Mouse (Mus musculus) Patski (cell line): ENCODE data around the gene Plxna2. TPM values are rescaled to one million over a fixed set of nuclear protein-coding genes. Genes with fewer than 3 reads are reported as not detected.

Source experiments
- ATAC-seq: fragments of 100-300 bp; one replicate; pipeline ENCODE4 v1.8.0; 2021
- CTCF ChIA-PET: fragments of 350-600 bp; sonication (Branson Sonifier 250); formaldehyde crosslinking; loops from one replicate; lab custom pipeline; 2022; ENCODE audit warnings: inconsistent platforms; lab: Charles Lee
- POLR2A ChIA-PET: fragments of 350-600 bp; sonication (Branson Sonifier 250); formaldehyde crosslinking; loops from one replicate; lab custom pipeline; 2022; ENCODE audit warnings: antibody characterized with exemption, inconsistent platforms; lab: Charles Lee
- DNase-seq: peaks from one replicate; pipeline ENCODE4 v3.0.0-alpha.2; 2011; ENCODE audit warnings: low read depth, low spot score
- H3K27me3 ChIP-seq: fragments of 371-371 bp; one replicate; pipeline ENCODE4 v1.5.1; 2021
- CTCF ChIP-seq: fragments of 100-300 bp; IDR thresholded peaks from one replicate; pipeline ENCODE4 v1.5.1; 2021
- in situ Hi-C: fragments of 300-500 bp; cut with MboI; formaldehyde crosslinking; loops from 3 replicates; pipeline ENCODE4 v1.11.1; 2018; ENCODE audit warnings: low pct_unique_long_range_greater_than_20kb, mixed read lengths
- polyA plus RNA-seq: library from polyadenylated mRNA; unstranded; gene quantifications from one replicate; pipeline ENCODE4 v1.2.3, GENCODE M21; 2021

Plxna2 gene
- polyA plus RNA-seq, 1 experiment from 2014 or later: 26.2 TPM

DNA sequence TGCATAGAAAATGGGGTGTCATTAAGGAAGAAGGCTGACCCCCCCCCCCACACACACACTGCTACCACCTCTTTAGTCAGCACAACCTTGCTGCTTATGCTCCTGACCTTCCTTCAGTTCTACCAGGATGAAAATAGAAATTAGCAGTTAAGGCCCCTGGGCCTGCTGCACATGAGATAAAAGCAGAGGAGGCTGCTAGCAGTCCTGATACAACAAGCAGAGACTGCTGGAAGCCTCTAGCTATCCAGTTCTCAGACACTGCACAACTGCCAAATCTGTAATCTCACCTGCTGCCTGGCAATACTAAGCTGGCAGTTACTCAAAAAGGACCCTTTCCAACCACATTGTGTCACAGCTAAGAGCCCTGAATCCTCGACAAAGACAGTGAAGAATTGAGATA, 197.5 kb downstream of the Plxna2 start:
- no peak for TF ChIP-seq CTCF

DNA sequence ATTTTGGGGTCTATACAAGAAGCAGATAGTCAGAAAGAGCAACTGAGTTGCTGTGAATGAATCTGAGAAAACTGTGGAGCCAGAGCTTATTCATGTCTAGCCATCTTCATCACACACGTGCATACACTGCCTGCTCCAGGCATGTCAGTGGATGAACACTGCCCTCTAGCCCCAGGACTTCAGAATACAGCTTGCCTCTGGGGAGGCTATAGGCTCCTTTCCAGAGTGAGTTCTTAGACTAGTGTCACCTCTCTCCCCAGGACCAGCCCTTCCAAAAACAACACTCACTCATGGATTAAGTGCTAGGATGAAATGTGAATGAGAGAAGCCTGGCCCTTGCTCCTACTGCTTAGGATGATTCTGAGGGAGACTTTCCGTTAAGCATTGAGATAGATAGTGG, 198.9 kb downstream of the Plxna2 start:
- POLR2A ChIA-PET: no interaction called here
- in situ Hi-C loops: no loop called here
- peak; percentile 83 for ATAC-seq

More for the DNA sequence above, 197.5 kb downstream of the Plxna2 start:
- DNase-seq: no peak
- ChIA-PET CTCF (interaction anchor here (1.2 to 1.8 kb wide), 5 partner anchors 7 to 55 kb away, joined by 4 to 7 read pairs (median 6); no protein-coding TSS in a partner anchor), POLR2A (no interaction called here)
- no peaks in the 10 kb centered on the region for H3K27me3 ChIP-seq
- in situ Hi-C loops: no loop called here
- no peak for ATAC-seq

DNA sequence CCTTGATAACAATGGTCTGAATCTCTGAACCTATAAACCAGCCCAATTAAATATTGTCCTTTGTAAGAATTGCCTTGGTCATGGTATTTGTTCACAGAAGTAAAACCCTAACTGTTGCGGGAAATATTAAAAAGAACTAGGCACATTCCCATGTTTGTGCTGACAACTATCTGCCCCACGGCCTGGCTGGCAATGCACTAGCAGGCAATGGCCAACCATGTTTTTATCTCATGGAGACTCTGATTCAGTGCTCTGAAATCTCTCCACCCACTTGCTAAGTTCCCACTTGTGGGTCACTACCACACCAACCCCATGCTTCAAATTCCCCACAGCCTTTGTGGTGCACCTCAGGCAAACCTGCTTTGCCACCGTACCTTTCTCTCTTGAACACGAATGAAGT, 202.9 kb downstream of the Plxna2 start:
- ATAC-seq: no peak
- in situ Hi-C loops: no loop called here
- no peak for DNase-seq
- POLR2A ChIA-PET: no interaction called here
- H3K27me3 ChIP-seq: no peaks in the 10 kb centered on the region
- CTCF ChIA-PET: no interaction called here
- no peak for TF ChIP-seq CTCF

More for the DNA sequence above, 198.9 kb downstream of the Plxna2 start:
- CTCF ChIA-PET: interaction anchor here (1.0 to 1.8 kb wide), 13 partner anchors 9 to 199 kb away, joined by 3 to 7 read pairs (median 4); partner anchors contain the start of gene Plxna2
- TF ChIP-seq CTCF: peak; percentile 94
- no peaks in the 10 kb centered on the region for H3K27me3 ChIP-seq
- DNase-seq: no peak

DNA sequence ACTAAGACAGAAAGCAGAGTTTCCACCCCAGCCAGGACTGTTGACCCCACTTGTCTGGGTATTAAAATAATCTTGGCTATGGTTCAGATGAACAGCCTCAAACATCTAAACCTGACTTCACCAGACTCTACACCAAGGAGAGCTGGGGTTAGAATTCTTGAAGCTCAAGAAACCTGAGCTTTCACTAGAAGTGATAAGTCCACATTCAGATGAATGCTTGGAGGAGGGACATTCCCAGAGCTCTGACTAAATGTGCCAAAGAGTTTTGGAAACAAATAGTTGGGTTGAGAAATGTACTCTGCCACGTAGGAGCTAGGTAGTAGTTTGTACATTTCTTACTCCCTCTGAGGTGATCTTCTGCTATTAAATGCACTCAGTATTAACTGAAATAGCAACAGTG, 203.7 kb downstream of the Plxna2 start:
- no peak for TF ChIP-seq CTCF
- H3K27me3 ChIP-seq: no peaks in the 10 kb centered on the region
- POLR2A ChIA-PET: no interaction called here
- CTCF ChIA-PET: no interaction called here
- DNase-seq: no peak
- no peak for ATAC-seq
- in situ Hi-C loops: no loop called here

DNA sequence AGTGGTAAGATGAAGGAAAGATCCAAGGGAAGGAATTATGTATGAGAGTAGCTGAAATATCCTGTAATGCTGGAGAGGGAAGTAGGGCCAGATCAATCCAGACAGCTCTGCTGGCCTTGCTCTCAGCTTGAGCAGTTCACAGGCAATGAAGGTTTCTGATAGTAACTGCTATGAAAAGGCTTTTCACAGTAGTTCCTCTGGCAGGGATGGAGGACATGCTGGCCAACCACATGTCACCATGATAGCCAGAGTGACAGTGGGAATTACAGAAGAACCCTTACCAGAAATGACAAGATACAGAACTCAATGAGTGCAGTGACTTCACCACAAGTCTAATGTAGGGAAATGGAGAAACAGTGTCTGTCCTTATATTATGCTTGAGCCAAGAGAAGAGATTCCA, 210.3 kb downstream of the Plxna2 start:
- POLR2A ChIA-PET: no interaction called here
- H3K27me3 ChIP-seq: no peaks in the 10 kb centered on the region
- DNase-seq (no peak), ATAC-seq (no peak)
- CTCF ChIA-PET: interaction anchor here (1.0 to 1.7 kb wide), 3 partner anchors 12 to 38 kb away, joined by 3 to 7 read pairs (median 3); no protein-coding TSS in a partner anchor
- no peak for TF ChIP-seq CTCF
- in situ Hi-C loops: no loop called here

GRCm38 (mm10) chr1:194835238-194835637, 217.2 kb downstream of the Plxna2 start:
- no peaks in the 10 kb centered on the region for H3K27me3 ChIP-seq
- CTCF ChIA-PET: no interaction called here
- in situ Hi-C loops: no loop called here
- DNase-seq (no peak), ATAC-seq (no peak)
- TF ChIP-seq CTCF: no peak
- POLR2A ChIA-PET: no interaction called here

DNA sequence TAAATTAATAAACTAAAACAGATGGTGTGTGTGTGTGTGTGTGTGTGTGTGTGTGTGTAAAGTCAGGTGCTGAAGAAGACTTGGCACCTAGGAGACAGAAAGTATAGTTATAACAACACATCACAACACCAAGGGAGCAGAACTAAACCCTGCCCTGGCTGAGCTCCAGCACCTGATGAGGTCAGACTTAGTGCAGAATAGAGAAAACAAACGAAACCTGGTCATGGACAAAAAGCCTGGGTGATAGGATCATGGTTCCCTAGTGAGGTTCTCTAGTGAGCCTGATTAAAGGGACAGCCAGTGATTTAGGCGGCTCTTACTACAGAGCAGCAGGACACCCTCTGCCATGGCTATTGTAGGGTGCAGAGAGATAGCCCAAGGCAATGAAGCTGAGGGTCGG, 218.2 kb downstream of the Plxna2 start:
- POLR2A ChIA-PET: no interaction called here
- ATAC-seq (peak; percentile 51), DNase-seq (peak; percentile 41)
- in situ Hi-C loops: no loop called here
- CTCF ChIA-PET: interaction anchor here (1.5 kb wide), 1 partner anchor 116 kb away, joined by 3 read pairs; no protein-coding TSS in a partner anchor
- TF ChIP-seq CTCF: no peak
- no peaks in the 10 kb centered on the region for H3K27me3 ChIP-seq

DNA sequence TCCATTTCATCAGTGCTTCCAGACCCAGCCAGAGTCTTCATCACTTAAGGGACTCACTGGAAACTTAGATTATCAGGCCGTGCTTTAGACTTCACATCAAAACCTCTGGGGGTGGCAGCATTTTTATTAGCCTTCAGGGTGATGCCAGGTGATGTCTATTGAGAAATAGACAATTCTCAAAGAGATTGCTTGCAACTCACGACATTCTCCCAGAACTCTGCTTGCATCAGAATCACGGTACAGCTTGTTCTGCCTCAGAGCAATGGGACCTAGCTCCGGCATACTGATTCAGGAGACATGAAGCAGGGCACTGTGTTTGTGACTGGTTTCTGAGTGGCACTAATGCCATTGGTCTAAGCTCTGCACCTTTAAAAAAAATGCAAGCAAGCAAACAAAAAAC, 218.7 kb downstream of the Plxna2 start:
- DNase-seq (no peak), ATAC-seq (no peak)
- no peak for TF ChIP-seq CTCF
- POLR2A ChIA-PET: no interaction called here
- no peaks in the 10 kb centered on the region for H3K27me3 ChIP-seq
- in situ Hi-C loops: no loop called here
- CTCF ChIA-PET: interaction anchor here (0.9 to 1.5 kb wide), 3 partner anchors 10 to 115 kb away, joined by 3 read pairs; no protein-coding TSS in a partner anchor

GRCm38 (mm10) chr1:194839230-194839910, 221.4 kb downstream of the Plxna2 start:
- ChIA-PET CTCF (interaction anchor here (0.6 to 2.9 kb wide), 7 partner anchors 20 to 188 kb away, joined by 3 to 18 read pairs (median 4); no protein-coding TSS in a partner anchor), POLR2A (no interaction called here)
- no peaks in the 10 kb centered on the region for H3K27me3 ChIP-seq
- TF ChIP-seq CTCF: peak; percentile 66
- DNase-seq (no peak), ATAC-seq (peak; percentile 44)
- in situ Hi-C loops: no loop called here

DNA sequence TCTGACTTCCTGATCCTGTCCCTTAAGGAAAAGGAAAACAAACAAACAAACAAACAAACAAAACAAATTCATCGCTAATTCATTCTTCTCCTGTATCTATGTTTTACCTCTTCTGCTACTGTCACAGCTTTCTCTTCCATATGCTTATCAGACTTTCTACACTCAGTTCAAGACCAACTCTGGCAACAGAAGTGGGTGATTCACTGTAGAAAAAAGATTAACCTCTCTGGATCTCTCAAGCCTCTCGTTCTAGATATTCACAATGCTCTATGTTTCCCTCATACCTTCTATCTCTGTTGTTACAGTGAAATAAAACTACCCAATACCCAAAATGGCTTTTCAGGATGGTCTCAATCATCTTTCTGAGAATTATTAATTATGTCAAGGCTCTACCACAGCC, 225.0 kb downstream of the Plxna2 start:
- ATAC-seq: no peak

GRCm38 (mm10) chr1:194847014-194847413, 229.0 kb downstream of the Plxna2 start:
- in situ Hi-C loops: no loop called here
- TF ChIP-seq CTCF: no peak
- CTCF ChIA-PET: interaction anchor here (1.3 kb wide), 1 partner anchor 10 kb away, joined by 3 read pairs; no protein-coding TSS in a partner anchor
- no peaks in the 10 kb centered on the region for H3K27me3 ChIP-seq
- ATAC-seq (no peak), DNase-seq (no peak)
- POLR2A ChIA-PET: interaction anchor here (0.6 kb wide), 1 partner anchor 391 kb away, joined by 4 read pairs; no protein-coding TSS in a partner anchor

More for the DNA sequence above, 225.0 kb downstream of the Plxna2 start:
- ChIA-PET CTCF (interaction anchor here (1.6 kb wide), 1 partner anchor 17 kb away, joined by 6 read pairs; no protein-coding TSS in a partner anchor), POLR2A (no interaction called here)
- no peaks in the 10 kb centered on the region for H3K27me3 ChIP-seq
- in situ Hi-C loops: no loop called here
- TF ChIP-seq CTCF: no peak
- DNase-seq: no peak
